Mouse (Mus musculus) liver, adult 2 months (tissue): ENCODE measurements at regions not wholly inside any gene's neighbourhood (a gene's known extent, or its start where the extent isn't known, plus 50 kb on each side); places are given as distances from the start of the nearest gene placed in this dataset.
"Not testable (repeated sequence)": the region's sequence is repeated elsewhere in the genome, so short reads cannot be mapped to it uniquely, and the experiment has no call there.

Experiments used
- DNase-seq: peaks from one replicate; pipeline ENCODE4 v3.0.0-alpha.2; 2011; ENCODE audit warnings: low read depth, low spot score; ENCODE audit errors: extremely low read depth
- H3K27ac ChIP-seq: fragments of 200-500 bp; replicated peaks from 2 replicates; pipeline ENCODE4 v1.5.1; 2012; ENCODE audit warnings: low read depth, mild to moderate bottlenecking, control low read depth, inconsistent platforms, low read length; ENCODE audit not compliant: insufficient read depth
- H3K27me3 ChIP-seq: fragments of 200-500 bp; 2 replicates; pipeline ENCODE4 v1.6.1; 2012; ENCODE audit warnings: mild to moderate bottlenecking, moderate library complexity, low read length, inconsistent platforms; ENCODE audit not compliant: control insufficient read depth, insufficient read depth
- H3K36me3 ChIP-seq: fragments of 200-500 bp; 2 replicates; pipeline ENCODE4 v1.6.1; 2012; ENCODE audit warnings: low read length, inconsistent platforms; ENCODE audit not compliant: control insufficient read depth, insufficient read depth
- H3K4me1 ChIP-seq: fragments of 200-500 bp; 2 replicates; pipeline ENCODE4 v1.6.1; 2011; ENCODE audit warnings: low read length; ENCODE audit not compliant: control insufficient read depth, insufficient read depth
- H3K4me3 ChIP-seq: fragments of 200-500 bp; 2 replicates; pipeline ENCODE4 v1.5.1; 2011; ENCODE audit warnings: low read depth, mild to moderate bottlenecking, control low read depth, low read length, moderate library complexity; ENCODE audit not compliant: insufficient read depth
- H3K79me2 ChIP-seq: fragments of 200-500 bp; 2 replicates; pipeline ENCODE4 v1.6.1; 2012; ENCODE audit warnings: inconsistent platforms, mild to moderate bottlenecking, low read length, moderate library complexity; ENCODE audit not compliant: control insufficient read depth, insufficient read depth
- H3K9ac ChIP-seq: fragments of 200-500 bp; 2 replicates; pipeline ENCODE4 v1.6.1; 2012; ENCODE audit warnings: low read depth, mild to moderate bottlenecking, control low read depth, inconsistent platforms, low read length
- CTCF ChIP-seq: fragments of 200-500 bp; IDR thresholded peaks from 2 replicates; pipeline ENCODE4 v1.5.1; 2011; ENCODE audit warnings: low read depth, low read length, control low read depth
- POLR2A ChIP-seq: fragments of 200-500 bp; IDR thresholded peaks from 2 replicates; pipeline ENCODE4 v1.6.1; 2011; ENCODE audit warnings: low read length, control low read depth; ENCODE audit not compliant: insufficient read depth; ENCODE audit errors: extremely low read depth
- WGBS: fragments of 180-500 bp; shearing (Covaris S2); methylation state at CpG from one replicate; pipeline ENCODE4 v1.1.7; 2018; 5-methylcytosine and 5-hydroxymethylcytosine counted together

- Histone ChIP-seq H3K79me2 (no peaks in the 10 kb centered on the region), H3K27me3 (no peaks in the 10 kb centered on the region), H3K9ac (no peak overlapping the region), H3K27ac (no peak overlapping the region), H3K36me3 (no peaks in the 10 kb centered on the region), H3K4me3 (no peak overlapping the region), H3K4me1 (no peaks in the 10 kb centered on the region; the same call in 1 of the 2 replicates)
- no peak for TF ChIP-seq POLR2A
- no peak for TF ChIP-seq CTCF
- 71% methylated on average over 4 of the region's 4 CpGs for WGBS
- DNase-seq = no peak
Measured at GRCm38 (mm10) chr16:84623346-84624085, 108.6 kb downstream of the A730009L09Rik start.

DNA sequence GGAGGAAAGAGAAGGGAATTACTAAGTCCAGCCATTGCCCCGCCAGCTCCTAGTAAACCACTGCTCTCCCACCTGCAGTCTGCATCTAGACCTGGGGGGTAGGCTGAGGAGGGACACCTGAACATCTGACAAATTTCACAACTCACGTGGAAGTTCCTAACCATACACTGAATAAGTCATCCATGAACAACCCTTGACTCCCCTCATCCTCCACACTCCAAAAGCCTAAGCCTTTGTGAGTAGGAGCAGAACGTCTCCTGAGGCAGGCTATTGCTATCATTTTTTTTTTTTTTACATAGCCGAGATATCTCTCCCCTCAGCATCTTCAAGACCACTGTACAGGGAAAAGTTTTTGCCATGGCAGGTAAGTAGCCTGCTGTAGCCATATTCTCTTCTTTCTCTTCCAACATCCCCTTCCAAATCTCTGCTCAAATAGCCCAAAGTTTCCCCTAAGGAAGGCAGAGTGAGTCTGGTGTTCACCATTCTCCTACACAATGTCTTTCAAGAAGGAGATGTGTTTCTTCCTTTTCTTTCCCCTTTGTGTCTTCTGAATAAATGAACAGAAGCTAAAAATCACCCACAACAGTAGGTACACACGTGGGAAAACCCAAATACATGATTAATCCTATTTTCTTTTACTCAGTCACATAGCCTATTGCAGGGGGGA lies 109.7 kb downstream of the A730009L09Rik start:
- DNase-seq = no peak
- H3K9ac ChIP-seq = no peak overlapping the region
- 58% methylated on average over 5 of the region's 5 CpGs for WGBS
- no peaks in the 10 kb centered on the region for H3K27me3 ChIP-seq
- TF ChIP-seq CTCF (no peak), POLR2A (no peak)
- H3K4me3 ChIP-seq = no peak overlapping the region
- no peaks in the 10 kb centered on the region; the same call in 1 of the 2 replicates for H3K4me1 ChIP-seq
- H3K36me3 ChIP-seq = no peaks in the 10 kb centered on the region
- no peaks in the 10 kb centered on the region for H3K79me2 ChIP-seq
- H3K27ac ChIP-seq = no peak overlapping the region

- WGBS = 76% methylated on average over 4 of the region's 4 CpGs
- H3K36me3 ChIP-seq = no peaks in the 10 kb centered on the region
- no peaks in the 10 kb centered on the region for H3K79me2 ChIP-seq
- no peak overlapping the region for H3K4me3 ChIP-seq
- no peak for DNase-seq
- TF ChIP-seq POLR2A (no peak), CTCF (no peak)
- no peaks in the 10 kb centered on the region for H3K27me3 ChIP-seq
- no peaks in the 10 kb centered on the region; the same call in 1 of the 2 replicates for H3K4me1 ChIP-seq
- no peak overlapping the region for H3K9ac ChIP-seq
- H3K27ac ChIP-seq = no peak overlapping the region
Measured at GRCm38 (mm10) chr16:84625110-84625722, 110.3 kb downstream of the A730009L09Rik start.

GRCm38 (mm10) chr16:84627052-84627451 lies 108.5 kb downstream of the Mrpl39 start:
- no peaks in the 10 kb centered on the region for H3K27me3 ChIP-seq
- no peak for TF ChIP-seq POLR2A
- no peak for TF ChIP-seq CTCF
- no peaks in the 10 kb centered on the region for H3K79me2 ChIP-seq
- no peaks in the 10 kb centered on the region for H3K36me3 ChIP-seq
- H3K9ac ChIP-seq = no peak overlapping the region
- 88% methylated on average over 2 of the region's 2 CpGs for WGBS
- no peaks in the 10 kb centered on the region for H3K4me1 ChIP-seq
- DNase-seq = no peak
- H3K4me3 ChIP-seq = no peak overlapping the region
- H3K27ac ChIP-seq = no peak overlapping the region

- H3K36me3 ChIP-seq = no peaks in the 10 kb centered on the region
- H3K9ac ChIP-seq = no peak overlapping the region
- H3K27me3 ChIP-seq = no peaks in the 10 kb centered on the region
- no peak for TF ChIP-seq POLR2A
- no peak for TF ChIP-seq CTCF
- H3K79me2 ChIP-seq = no peaks in the 10 kb centered on the region
- no peak overlapping the region for H3K27ac ChIP-seq
- no peak overlapping the region for H3K4me3 ChIP-seq
- no peaks in the 10 kb centered on the region for H3K4me1 ChIP-seq
- DNase-seq = no peak
- 75% methylated on average over 1 of the region's 1 CpGs for WGBS
Measured at GRCm38 (mm10) chr16:84629868-84630267, 105.7 kb downstream of the Mrpl39 start.

DNA sequence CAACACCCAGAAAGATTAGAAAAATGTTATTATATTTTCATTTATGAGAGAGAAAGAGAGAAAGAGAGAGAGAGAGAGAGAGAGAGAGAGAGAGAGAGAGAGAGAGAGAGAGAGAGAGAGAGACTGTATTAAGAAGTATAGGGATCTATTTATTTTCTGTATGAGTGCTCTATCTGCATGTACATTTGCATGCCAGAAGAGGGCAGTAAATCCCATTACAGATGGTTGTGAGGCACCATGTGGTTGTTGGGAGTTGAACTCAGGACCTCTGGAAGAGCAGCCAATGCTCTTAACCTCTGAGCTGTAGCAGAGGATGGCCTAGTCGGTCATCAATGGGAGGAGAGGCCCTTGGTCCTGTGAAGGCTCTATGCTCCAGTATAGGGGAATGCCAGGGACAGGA lies 91.1 kb downstream of the Mrpl39 start:
- DNase-seq, H3K4me1 ChIP-seq, H3K27me3 ChIP-seq, H3K9ac ChIP-seq, H3K79me2 ChIP-seq, H3K4me3 ChIP-seq, H3K36me3 ChIP-seq, H3K27ac ChIP-seq: not testable (repeated sequence)
- 86% methylated on average over 1 of the region's 1 CpGs for WGBS
